Mouse (Mus musculus): ENCODE measurements around the gene Srebf2. TPM values are rescaled to one million over a fixed set of nuclear protein-coding genes. Genes with fewer than 3 reads are reported as not detected.

The Srebf2 gene
- polyA plus RNA-seq, 1 experiment: 240 TPM

- 94% methylated on average over 3 of the region's 3 CpGs for WGBS
- Histone ChIP-seq H3K27me3 (ENCODE audit: control insufficient read depth, insufficient read depth, low read length) (no peaks in the 10 kb centered on the region), H3K27ac (ENCODE audit: insufficient read depth, low read depth, low read length) (no peak overlapping the region), H3K4me3 (ENCODE audit: low read depth, low read length) (no peak overlapping the region), H3K36me3 (ENCODE audit: control insufficient read depth, insufficient read depth, low read length) (no peaks in the 10 kb centered on the region), H3K4me1 (ENCODE audit: control insufficient read depth, insufficient read depth, insufficient read length, low read length) (peaks cover 3% of the 10 kb centered on the region; the same call in 1 of the 2 replicates)
- TF ChIP-seq POLR2A (IDR thresholded peaks at IDR 0.05; ENCODE audit: low read depth, low read length) (no peak), CTCF (IDR thresholded peaks at IDR 0.05; ENCODE audit: extremely low read depth, insufficient read length, insufficient replicate concordance, low read depth, low read length) (no peak)
Measured at GRCm38 (mm10) chr15:82251579-82251978, 104.6 kb downstream of the Srebf2 start.

GRCm38 (mm10) chr15:82252097-82252496 lies 105.1 kb downstream of the Srebf2 start, which contains the start of gene 1500009C09Rik:
Gene 1500009C09Rik (plus strand): TSS chr15:82252397.
- TF ChIP-seq CTCF (IDR thresholded peaks at IDR 0.05; ENCODE audit: extremely low read depth, insufficient read length, insufficient replicate concordance, low read depth, low read length) (no peak), POLR2A (IDR thresholded peaks at IDR 0.05; ENCODE audit: low read depth, low read length) (no peak)
- Histone ChIP-seq H3K4me1 (ENCODE audit: control insufficient read depth, insufficient read depth, insufficient read length, low read length) (peaks cover 3% of the 10 kb centered on the region; the same call in 1 of the 2 replicates), H3K27me3 (ENCODE audit: control insufficient read depth, insufficient read depth, low read length) (no peaks in the 10 kb centered on the region), H3K4me3 (ENCODE audit: low read depth, low read length) (no peak within 1 kb of the TSS), H3K27ac (ENCODE audit: insufficient read depth, low read depth, low read length) (no peak within 1 kb of the TSS), H3K36me3 (ENCODE audit: control insufficient read depth, insufficient read depth, low read length) (no peaks in the 10 kb centered on the region)
- WGBS: 60% methylated on average over 6 of the region's 6 CpGs

Other genes starting within 250 kb of the Srebf2 start
- gene Polr3h, start 220.9 kb upstream of the Srebf2 start, polyA plus RNA-seq (2012; rRNA removed): 3.7 and 5.2 TPM in 2 replicates
- gene Csdc2, start 210.4 kb upstream of the Srebf2 start, polyA plus RNA-seq (2012; rRNA removed): 1.3 and 2.4 TPM in 2 replicates
- gene Pmm1, start 186.3 kb upstream of the Srebf2 start, polyA plus RNA-seq (2012; rRNA removed): 18.9 and 22.0 TPM in 2 replicates
- gene 1700029P11Rik, start 166.6 kb upstream of the Srebf2 start, polyA plus RNA-seq (2012; rRNA removed): not detected in 2 replicates
- 7.8 and 9.1 TPM in 2 replicates for gene Xrcc6, start 159.3 kb upstream of the Srebf2 start, polyA plus RNA-seq (2012; rRNA removed)
- 16.3 and 25.4 TPM in 2 replicates for gene Desi1, start 113.3 kb upstream of the Srebf2 start, polyA plus RNA-seq (2012; rRNA removed)
- gene Snu13, start 99.6 kb upstream of the Srebf2 start, polyA plus RNA-seq (2012; rRNA removed): 24.6 and 25.7 TPM in 2 replicates
- not detected in 2 replicates for gene 4930407I10Rik, start 88.0 kb upstream of the Srebf2 start, polyA plus RNA-seq (2012; rRNA removed)
- gene Mei1, start 77.2 kb upstream of the Srebf2 start, polyA plus RNA-seq (2012; rRNA removed): 0.04 and 0.05 TPM in 2 replicates
- 5.6 and 6.9 TPM in 2 replicates for gene Ccdc134, start 19.3 kb upstream of the Srebf2 start, polyA plus RNA-seq (2012; rRNA removed)
- 0.38 and 2.6 TPM in 2 replicates for gene Shisa8, start 65.6 kb downstream of the Srebf2 start, polyA plus RNA-seq (2012; rRNA removed)
- 6.3 and 14.1 TPM in 2 replicates for gene Tnfrsf13c, start 77.2 kb downstream of the Srebf2 start, polyA plus RNA-seq (2012; rRNA removed)
- gene Cenpm, start 97.6 kb downstream of the Srebf2 start, polyA plus RNA-seq (2012; rRNA removed): 5.8 and 16.4 TPM in 2 replicates
- gene 1500009C09Rik, start 105.2 kb downstream of the Srebf2 start, polyA plus RNA-seq (2012; rRNA removed): 0.19 and 0.37 TPM in 2 replicates
- gene Sept3, start 127.7 kb downstream of the Srebf2 start, polyA plus RNA-seq (2012; rRNA removed): 0.24 and 0.52 TPM in 2 replicates
- gene Wbp2nl, start 151.8 kb downstream of the Srebf2 start, polyA plus RNA-seq (2012; rRNA removed): not detected in 2 replicates
- gene Naga, start 191.7 kb downstream of the Srebf2 start, polyA plus RNA-seq (2012; rRNA removed): 83.2 and 196 TPM in 2 replicates
- 0.42 and 0.56 TPM in 2 replicates for gene Pheta2, start 191.8 kb downstream of the Srebf2 start, polyA plus RNA-seq (2012; rRNA removed)
- 200 and 394 TPM in 2 replicates for gene Smdt1, start 191.8 kb downstream of the Srebf2 start, polyA plus RNA-seq (2012; rRNA removed)
- 410 and 669 TPM in 2 replicates for gene Ndufa6, start 207.1 kb downstream of the Srebf2 start, polyA plus RNA-seq (2012; rRNA removed)
- 18.5 and 67.5 TPM in 2 replicates for gene Cyp2d22, start 233.1 kb downstream of the Srebf2 start, polyA plus RNA-seq (2012; rRNA removed)
- gene Cyp2d11, start 246.8 kb downstream of the Srebf2 start, polyA plus RNA-seq (2012; rRNA removed): not detected in 2 replicates